Mouse (Mus musculus) lung, postnatal 10 days (tissue): ENCODE results near the gene Clnk.
A peak's percentile ranks its signal among the peaks of the same experiment; 100 is the strongest.

Source experiments
- DNase-seq: peaks from one replicate; pipeline ENCODE4 v3.0.0; 2021

The Clnk gene

GRCm38 (mm10) chr5:38708940-38709581 lies 167.6 kb downstream of the Clnk start:
- no peak for DNase-seq

- DNase-seq, result no peak
Observed at GRCm38 (mm10) chr5:38707364-38708075, 169.1 kb downstream of the Clnk start.

- no peak for DNase-seq
Observed at GRCm38 (mm10) chr5:38702941-38703340, 173.7 kb downstream of the Clnk start.

GRCm38 (mm10) chr5:38702091-38702490 lies 174.5 kb downstream of the Clnk start:
- DNase-seq, result no peak

- DNase-seq, result no peak
Observed at GRCm38 (mm10) chr5:38698466-38698865, 178.1 kb downstream of the Clnk start.

GRCm38 (mm10) chr5:38698046-38698445 lies 178.6 kb downstream of the Clnk start:
- DNase-seq, result no peak

- DNase-seq, result no peak
Observed at GRCm38 (mm10) chr5:38696616-38697375, 179.8 kb downstream of the Clnk start.

- DNase-seq, result no peak
Observed at GRCm38 (mm10) chr5:38692859-38693258, 183.8 kb downstream of the Clnk start.

GRCm38 (mm10) chr5:38689186-38689585 lies 187.4 kb downstream of the Clnk start:
- no peak for DNase-seq

- DNase-seq, result no peak
Observed at GRCm38 (mm10) chr5:38687694-38688093, 188.9 kb downstream of the Clnk start.

- DNase-seq, result peak; percentile 85
Observed at GRCm38 (mm10) chr5:38684164-38684911, 192.3 kb downstream of the Clnk start, which contains the start of gene Zfp518b. Gene Zfp518b, minus strand, starts transcription at chr5:38684826.

GRCm38 (mm10) chr5:38658836-38659235 lies 217.8 kb downstream of the Clnk start:
- DNase-seq, result no peak
